Mouse (Mus musculus) heart, postnatal 10 days (tissue): ENCODE measurements at regions not wholly inside any gene's neighbourhood (a gene's known extent, or its start where the extent isn't known, plus 50 kb on each side); places are given as distances from the start of the nearest gene placed in this dataset.
"Not testable (repeated sequence)": the region's sequence is repeated elsewhere in the genome, so short reads cannot be mapped to it uniquely, and the experiment has no call there.

Source experiments
- DNase-seq, 2 experiments: peaks; one replicate each; pipeline ENCODE4 v3.0.0; 2021
- intact Hi-C: fragments of 180-260 bp; cut with DNase I; formaldehyde crosslinking; loops from one replicate; pipeline ENCODE4 v1.15.1; 2025

DNA sequence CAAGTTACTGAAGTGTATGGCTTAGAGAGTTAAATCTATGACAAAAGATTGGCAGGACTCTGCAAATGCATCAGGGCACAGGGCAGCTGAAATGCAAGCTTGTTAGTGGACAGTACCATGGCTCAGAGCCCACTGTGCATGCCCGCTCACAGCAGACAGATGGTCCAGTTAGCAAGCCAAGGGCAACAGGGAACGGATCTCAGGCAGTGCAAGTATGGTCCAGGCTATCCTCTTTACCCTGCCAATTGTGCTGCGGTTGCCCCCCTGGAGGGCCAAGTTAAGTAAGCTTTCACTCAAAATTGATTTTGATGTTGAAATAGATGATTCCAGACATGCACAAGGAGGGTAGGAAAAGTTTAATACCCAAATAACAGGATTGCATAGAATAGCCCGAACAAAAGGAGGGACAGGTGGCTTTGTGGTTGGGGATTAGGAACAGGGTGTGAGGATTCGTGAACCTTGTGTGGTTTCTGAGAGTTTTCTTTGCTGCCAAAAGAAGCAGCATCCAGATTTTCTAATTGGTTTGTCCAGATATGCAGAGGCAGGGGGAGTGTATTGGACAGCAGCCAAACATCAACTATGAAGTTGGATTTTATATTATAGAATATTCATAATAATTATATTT lies 1934.2 kb downstream of the 9330182O14Rik start:
- no peak for DNase-seq

DNA sequence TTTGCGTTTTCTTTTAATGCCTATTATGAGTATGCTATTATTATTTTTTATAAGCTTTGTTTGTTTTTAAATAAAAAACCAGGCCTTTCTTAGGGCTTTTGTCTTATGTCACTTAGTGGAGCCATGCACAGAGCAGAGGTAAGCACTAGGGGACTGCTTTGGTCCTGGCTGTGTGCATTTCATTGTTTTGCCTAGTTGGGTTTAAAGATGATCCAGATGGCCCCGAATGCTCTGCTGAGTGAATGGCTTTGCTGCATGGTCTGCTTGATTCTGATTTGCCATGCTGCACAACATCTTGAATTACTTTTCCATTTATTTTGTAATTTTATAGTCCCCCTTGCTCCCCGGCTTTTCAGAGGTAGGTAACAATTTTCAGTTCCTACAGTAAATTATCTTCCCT lies 1934.9 kb downstream of the 9330182O14Rik start:
- no peak for DNase-seq
- intact Hi-C loops, result no loop called here

More for the DNA sequence above, 1934.2 kb downstream of the 9330182O14Rik start:
- intact Hi-C loops, result no loop called here

DNA sequence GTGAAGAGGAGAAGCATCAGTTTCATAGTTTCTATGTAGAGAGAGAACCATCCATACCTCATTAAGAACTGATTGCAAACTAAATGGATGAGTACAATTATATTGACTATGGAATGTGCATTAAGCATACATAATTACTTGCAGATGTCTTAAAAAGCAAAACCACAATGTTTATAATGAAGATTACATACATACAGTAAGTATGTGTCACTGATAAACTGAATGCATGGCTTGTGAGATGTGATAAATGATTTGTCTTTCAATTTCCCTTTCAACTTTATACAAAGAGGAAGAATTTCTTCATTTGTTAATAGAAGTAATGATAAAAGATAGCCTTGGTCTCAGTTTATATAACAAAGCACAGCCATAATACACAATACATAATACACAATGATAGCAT lies 1939.3 kb downstream of the 9330182O14Rik start:
- intact Hi-C loops, result no loop called here

DNA sequence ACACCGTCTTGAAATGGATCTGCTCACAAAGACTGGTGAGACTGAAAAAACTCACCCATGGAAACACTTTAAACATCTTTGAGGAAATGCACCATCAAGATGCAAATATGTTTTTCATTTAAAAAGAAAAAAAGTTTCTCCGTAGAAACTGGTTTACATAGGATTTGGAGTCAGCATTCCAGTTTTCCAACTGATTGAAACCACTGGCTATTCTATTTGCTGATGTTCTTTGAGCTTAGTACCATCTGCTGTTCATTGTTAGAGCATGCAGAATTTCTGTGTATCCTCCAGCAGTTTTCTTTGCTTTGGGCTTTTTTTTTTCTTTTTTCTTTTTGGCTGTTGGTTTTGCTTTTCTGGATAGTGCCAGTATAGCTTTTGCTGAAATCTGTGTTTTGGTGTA lies 1948.3 kb downstream of the 9330182O14Rik start:
- DNase-seq, result no peak
- intact Hi-C loops, result no loop called here

More for the DNA sequence above, 1939.3 kb downstream of the 9330182O14Rik start:
- no peak for DNase-seq

DNA sequence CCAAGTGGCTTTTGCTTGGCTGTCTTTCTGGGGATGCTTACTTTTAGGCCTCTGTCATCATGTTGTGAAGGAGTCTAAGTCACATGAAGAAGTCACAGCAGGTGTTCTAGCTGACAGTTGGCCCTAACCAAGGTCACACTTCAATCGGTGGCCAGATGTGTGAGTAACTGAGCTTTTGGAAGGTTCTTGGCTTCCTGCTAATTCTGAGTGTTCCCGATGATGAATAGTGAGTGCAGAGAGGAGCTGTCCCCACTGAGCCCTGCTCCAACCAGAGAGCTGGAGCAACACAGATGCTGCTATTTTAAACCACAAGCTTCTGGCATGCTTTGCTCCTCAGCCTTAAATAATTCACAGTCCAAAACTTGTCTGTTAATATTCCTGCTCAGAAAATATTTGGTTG lies 1966.6 kb downstream of the 9330182O14Rik start:
- intact Hi-C loops, result no loop called here
- DNase-seq, result peak; percentile 31 to 34

DNA sequence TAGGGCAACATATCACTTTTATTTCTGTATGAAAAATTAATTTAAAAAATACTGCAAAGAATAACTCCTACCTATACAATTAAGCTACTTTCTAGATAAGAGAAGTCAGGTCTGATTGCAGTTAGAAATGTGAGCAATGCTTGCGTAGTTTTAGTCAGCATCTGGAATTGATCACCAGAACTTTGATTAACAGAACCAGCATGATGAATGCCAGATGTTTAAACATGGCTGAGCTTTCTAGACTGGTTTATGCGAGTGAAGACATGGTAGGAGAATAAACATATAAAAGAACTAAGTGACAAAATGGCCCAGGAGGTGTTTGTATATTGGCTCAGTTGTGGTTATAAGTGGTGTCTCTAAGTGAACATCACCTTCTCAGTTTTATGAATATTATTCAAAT lies 1970.7 kb downstream of the 9330182O14Rik start:
- intact Hi-C loops, result no loop called here
- DNase-seq, result no peak

DNA sequence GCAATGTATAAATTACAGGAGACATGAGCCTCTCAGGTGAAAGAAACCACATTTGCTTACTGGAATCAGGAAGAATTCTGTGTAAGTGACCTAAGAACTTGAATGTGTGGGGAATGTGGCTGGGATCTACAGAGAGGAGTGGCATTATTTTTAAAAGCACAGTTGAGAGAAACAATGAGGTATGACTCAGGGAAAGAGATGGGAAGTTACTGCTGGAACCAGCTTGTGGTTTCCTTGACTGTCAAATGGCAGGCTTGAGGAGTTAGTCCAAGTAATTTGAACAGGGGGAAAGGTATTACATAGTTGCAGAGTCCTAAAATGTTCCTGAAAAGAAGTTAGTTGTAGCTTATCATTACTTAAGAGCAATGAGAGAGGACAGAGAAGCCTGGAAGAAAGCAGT lies 1972.9 kb downstream of the 9330182O14Rik start:
- intact Hi-C loops, result no loop called here
- no peak for DNase-seq

DNA sequence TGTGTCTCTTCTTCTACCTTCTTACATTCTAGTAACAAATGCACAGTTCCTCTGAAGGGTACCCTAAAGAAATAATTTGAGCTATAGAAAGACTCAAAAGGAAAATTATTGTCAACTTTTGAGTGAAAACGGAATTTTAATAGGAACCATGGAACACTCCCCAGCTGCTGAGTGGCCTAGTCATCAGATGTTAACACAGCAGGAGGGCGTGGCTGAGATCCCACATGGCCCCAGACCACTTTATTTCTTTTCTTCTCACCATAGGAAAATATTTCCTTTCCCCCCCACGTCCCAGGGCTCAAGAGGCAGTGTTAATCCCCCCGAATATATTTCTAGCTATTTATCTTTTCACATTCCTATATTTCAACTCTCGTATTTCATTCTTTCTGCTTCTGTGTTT lies 1977.6 kb downstream of the 9330182O14Rik start:
- intact Hi-C loops, result no loop called here
- DNase-seq, result no peak

DNA sequence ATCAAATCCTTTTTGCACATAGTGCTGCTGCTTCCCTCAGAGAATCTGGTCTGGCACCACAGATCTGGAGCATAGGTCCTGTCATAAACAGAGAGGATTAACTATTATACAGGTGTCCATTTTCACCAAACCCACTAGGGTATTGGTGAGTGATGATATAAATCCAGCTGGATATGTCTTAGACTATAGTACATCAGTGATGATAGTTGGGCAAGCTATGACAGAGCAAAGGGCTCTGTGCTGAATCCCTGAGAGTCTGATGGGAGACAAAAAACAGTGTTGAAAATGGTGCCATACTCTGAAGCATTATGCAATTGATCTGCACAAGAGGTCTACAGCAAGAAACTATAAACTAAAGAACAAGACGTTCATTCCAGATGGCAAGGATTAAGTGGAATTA lies 1993.3 kb downstream of the 9330182O14Rik start:
- intact Hi-C loops, result no loop called here
- DNase-seq, result no peak

DNA sequence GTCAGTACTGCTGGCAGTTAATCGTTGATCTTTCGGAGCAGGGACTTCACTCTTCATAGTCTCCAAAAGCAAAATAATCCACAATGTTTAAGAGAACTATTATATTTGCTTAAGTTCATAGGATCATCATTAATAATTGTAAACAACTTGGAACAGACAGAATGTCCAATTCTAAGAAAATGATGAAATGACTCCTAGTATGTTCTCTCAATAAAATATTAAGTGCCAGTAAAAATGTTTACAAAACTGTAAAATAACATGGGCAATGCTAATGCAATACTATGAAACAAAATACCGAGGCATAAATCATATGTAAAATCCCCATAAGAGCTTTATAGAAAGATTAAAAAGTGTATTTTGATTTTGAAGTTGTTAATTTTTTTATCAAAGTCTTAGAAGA lies 1994.8 kb downstream of the 9330182O14Rik start:
- DNase-seq, result no peak
- intact Hi-C loops, result no loop called here

DNA sequence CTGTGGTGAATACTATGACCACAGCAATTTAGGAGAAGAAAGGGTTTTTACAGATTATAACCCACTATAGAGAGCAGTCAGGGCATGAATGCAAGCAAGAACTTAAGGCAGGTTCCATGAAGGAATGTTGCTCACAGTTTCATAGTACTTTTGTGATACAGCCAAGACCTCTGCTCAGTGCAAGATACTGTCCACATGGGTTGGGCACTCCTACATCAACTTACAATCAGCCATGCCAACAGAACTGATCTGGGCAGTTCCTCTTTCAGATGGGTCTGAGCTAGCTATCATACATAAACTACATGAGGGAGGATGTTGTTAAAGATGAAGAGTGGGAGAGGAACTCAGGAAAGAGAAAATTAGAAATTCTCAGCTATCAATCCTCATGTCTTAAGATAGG lies 2032.4 kb downstream of the 9330182O14Rik start:
- DNase-seq, result no peak
- intact Hi-C loops, result no loop called here

DNA sequence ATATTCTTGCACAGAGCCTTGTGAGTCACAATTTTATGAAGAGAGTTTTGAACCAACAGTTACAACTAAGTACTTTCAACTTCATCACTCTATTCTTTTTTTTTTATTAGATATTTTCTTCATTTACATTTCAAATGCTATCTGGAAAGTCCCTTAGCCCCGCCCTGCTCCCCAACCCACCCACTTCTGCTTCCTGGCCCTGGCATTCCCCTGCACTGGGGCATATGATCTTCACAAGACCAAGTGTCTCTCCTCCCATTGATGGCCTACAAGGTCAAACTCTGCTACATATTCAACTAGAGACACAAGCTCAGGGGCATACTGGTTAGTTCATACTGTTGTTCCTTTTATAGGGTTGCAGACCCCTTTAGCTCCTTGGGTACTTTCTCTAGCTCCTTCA lies 2043.6 kb downstream of the 9330182O14Rik start:
- intact Hi-C loops, DNase-seq: not testable (repeated sequence)

DNA sequence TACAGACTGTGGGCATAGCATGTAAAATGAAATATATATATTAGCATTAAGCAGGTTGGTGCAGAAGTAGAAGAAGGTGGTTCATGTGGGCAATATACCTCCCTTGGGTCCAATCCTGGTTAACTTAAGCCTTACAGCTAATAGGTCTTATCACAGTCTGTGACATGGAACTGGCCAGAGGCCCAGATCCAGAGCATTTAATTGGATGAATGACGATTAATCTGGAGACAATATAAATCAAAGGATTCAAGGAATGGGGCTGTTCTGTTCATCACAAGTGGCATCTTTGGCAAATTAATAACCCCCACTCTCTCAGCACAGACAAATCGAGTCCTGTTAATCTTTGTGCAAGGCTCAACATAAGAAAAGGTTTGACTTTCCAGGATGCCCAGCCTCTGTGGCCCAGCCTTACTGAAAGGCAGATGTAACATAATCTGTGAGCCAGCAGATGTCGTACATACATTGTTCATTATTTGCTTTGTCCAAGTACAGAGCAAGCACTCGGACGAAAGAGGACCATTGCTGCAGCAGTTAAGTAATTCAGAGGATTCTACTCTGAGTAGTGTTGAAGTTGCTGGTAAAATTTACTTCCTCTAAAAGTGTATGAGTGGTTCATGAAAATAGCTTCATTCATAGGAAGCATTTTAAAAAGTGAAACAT lies 2073.2 kb downstream of the 9330182O14Rik start:
- intact Hi-C loops, result loop anchor here (2.0 kb wide), 3 partner anchors 467 to 707 kb away; no protein-coding TSS in a partner anchor
- peak; percentile 40 to 42 for DNase-seq

DNA sequence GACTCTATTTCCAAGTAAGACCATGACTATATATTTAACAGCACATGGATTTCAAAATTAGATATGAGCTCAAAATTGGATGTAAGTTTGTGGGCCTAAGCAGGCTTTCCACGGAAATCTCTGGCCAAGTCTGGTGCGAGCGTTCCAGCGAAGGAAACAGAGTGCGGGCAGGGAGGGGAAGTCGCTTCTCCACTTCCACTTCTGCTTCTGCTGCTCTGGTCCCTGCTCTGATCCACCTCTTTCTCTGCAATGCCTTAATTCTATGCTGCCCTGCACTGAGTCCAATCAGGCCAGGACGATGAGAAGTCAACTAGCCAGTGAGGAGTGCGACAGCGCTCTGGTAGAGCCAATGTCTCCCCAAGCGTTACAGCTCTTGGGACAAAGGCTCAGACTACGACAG lies 2085.3 kb downstream of the 9330182O14Rik start:
- no peak for DNase-seq
- intact Hi-C loops, result no loop called here

DNA sequence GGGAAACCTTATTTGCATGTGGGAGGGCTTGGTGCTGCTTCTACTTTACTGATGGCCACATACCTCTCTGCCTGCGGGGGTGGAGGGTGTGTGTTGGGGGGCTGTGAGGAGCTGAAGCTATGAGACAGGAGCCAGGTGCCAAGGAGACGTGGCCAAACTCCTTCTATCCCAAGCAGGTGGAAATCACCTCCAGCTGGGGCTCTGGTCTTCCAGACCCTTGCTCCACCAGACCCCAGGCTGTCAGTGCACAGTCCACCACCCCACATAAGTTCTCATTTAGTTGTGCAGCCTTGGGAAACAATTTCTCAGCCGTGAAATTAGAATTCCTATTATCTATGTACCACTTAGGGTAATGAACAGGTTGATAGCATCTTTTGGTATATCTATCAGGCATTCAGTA lies 2085.8 kb downstream of the 9330182O14Rik start:
- no peak for DNase-seq
- intact Hi-C loops, result no loop called here

DNA sequence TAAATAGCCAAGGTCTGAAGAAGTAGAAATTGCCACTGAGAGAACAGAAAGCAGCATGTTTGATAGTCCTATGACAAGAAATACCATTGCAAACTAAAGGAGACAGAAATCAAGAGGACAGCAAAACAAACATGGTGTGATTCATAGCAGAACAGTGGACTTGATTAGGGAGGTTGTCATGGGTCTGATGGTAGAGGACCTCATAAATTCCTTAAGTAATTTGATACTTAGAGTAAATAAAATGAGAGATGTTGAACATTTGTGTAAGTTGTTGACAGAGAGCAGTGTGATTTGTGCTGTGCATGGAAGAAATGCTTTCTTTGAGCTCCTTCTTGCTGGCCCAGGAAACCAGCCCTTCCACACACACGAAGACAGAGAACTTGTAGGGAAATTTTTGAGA lies 2090.8 kb downstream of the 9330182O14Rik start:
- intact Hi-C loops, result no loop called here
- no peak for DNase-seq

DNA sequence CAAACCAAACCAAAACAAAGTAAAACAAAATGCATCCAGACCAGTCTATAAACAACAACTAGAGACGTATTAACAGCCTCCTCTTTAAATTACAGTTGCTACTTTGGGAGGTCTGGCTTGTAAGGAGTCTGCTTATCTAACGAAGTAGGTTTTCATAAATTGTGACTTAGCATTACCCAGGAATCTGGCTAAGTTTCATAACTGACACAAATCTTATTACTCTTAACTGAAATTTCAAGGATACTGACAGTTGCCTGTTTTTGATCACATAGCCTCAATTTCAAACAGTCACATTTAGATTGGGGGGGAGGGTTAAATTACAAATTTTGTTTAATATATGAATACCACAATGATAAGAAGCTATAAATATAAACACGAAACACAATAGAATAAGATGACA lies 2097.5 kb downstream of the 9330182O14Rik start:
- intact Hi-C loops, result no loop called here
- DNase-seq, result no peak

DNA sequence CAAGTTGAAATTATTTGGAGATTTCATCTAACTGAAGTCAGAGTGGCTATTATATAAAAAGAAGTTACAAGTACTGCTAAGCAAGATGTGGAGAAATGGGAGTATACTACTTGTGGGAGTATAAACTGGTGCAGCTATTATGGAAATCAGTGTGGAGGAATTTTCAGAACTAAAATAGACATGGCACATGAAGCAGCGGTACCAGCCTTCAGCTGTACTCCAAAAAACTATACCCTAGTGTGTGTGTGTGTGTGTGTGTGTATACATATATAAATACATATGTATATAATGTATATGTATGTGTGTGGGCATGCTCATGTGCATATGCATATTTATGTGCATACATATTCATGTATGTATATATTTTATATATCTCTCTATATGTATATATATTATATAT lies 2112.6 kb downstream of the 9330182O14Rik start:
- DNase-seq, result no peak
- intact Hi-C loops, result no loop called here

DNA sequence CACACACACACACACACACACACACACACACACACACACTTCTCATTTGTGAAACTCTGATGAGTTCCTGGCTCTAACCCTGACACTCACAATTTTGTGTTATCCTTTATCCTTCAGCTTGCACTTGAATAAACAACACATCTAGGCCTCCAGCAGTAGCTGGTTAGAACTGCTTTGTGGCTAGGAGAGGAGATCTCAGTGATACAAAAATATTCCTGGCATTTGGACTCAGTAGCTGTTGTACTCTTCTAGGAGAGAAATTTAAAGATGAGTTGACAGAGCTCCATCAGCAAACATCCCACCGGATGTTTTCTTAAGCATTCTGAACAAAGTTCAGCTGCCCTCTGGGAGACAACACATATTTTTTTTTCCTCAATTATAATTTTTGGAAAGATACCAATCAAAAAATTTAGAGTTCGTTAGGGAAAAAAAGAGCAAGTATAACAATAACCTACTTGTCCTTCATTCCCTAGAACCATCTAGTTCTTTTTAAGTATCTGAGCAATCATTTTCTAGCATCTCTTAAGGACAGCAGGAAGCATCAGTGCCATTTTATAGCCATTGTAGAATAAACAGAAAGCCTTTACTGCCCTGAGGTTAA lies 2118.7 kb downstream of the 9330182O14Rik start:
- intact Hi-C loops, result no loop called here
- no peak for DNase-seq

DNA sequence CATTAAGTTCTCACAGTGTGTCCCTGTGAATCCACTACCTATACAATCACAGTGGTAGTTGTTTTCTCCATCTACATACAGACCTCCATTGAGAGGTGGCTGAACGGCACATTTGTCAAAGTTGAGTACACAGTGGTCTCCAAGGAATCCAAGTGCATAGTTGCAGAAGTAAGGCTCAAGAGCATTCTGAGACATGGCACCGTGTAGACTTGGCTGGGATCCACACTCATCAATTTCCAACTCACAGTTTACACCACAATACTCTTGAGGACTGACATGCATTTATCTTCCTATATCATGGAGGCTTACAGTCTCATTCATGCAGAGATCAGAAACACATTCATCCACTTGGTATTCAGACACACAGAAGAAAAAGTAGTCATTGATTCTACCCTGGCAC lies 2122.2 kb downstream of the 9330182O14Rik start:
- intact Hi-C loops, result no loop called here
- DNase-seq, result no peak

DNA sequence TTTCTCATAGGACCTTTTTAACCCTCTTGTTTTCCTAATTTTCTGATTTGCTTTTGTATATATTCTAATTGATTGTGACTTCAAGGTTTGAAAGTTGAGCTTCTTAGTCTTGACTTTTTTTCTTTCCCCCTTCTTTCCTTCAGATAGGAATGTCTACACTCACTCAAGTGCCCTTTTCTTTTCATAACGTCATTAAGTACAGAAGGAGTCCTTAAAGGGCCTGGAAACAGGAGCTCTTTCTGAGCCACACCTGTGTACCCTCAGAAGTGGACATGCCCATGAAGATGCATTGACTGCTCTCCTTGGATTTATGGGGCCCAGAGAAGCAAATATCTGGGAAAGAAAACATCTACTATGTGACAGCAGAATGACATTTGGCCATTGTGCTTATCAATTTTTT lies 2141.0 kb downstream of the 9330182O14Rik start:
- no peak for DNase-seq
- intact Hi-C loops, result no loop called here

DNA sequence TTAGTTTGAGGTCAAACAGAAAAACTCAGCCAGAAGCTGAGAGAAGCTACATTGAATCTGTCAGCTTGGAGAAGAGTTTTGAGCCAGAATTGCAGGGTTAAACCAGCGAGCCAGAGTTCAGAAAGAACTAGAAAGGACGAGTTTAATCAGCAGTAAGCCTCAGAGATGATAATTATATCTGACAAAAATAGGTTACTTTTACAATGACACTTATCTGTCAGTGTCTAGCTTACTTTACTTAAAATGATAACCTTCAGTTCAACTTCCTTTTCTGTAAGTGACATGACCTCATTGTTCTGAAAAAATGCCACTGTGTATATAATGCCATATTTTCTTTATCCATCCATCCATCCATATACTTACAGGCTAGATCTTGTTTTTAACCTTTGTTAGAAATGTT lies 2143.1 kb downstream of the 9330182O14Rik start:
- DNase-seq, result no peak
- intact Hi-C loops, result no loop called here
